Mouse (Mus musculus) MEL-GATA-1-ER (cell line): ENCODE data around the gene Chrng.
A peak's percentile ranks its signal among the peaks of the same experiment; 100 is the strongest.

Experiments
- DNase-seq: peaks from one replicate; pipeline ENCODE4 v3.0.0-alpha.2; 2012; ENCODE audit warnings: low read depth; ENCODE audit errors: extremely low read depth

The Chrng gene

DNA sequence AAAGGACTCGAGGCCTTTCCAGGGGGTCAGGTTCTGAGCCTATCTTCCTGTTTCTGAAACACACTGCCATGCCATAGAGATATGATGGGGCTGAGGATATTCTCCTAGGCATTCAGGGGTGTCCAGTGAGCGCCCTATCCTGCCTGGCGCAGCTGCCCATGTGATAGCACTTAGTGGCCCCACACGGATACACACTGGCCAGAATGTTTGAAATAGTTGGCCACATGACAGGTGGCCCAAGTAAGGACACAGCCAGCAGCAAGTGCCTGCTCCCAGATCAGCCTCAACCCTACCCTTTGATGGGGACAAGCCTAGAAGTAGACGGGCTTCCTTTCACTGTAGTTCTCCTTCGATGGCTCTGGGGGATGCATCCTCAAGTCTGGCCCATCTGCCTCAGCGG, at the start of gene Chrng:
Gene Chrng, plus strand, starts transcription at position 193 of the 400 bp plus-strand sequence.
- DNase-seq = no peak

GRCm38 (mm10) chr1:87155531-87156198, 48.8 kb upstream of the Chrng start:
- DNase-seq = no peak

- DNase-seq = no peak
These were observed 48.3 kb upstream of the Chrng start, which contains the start of gene Ecel1 for GRCm38 (mm10) chr1:87156199-87156587. Gene Ecel1 (minus strand): TSS chr1:87156521.

DNA sequence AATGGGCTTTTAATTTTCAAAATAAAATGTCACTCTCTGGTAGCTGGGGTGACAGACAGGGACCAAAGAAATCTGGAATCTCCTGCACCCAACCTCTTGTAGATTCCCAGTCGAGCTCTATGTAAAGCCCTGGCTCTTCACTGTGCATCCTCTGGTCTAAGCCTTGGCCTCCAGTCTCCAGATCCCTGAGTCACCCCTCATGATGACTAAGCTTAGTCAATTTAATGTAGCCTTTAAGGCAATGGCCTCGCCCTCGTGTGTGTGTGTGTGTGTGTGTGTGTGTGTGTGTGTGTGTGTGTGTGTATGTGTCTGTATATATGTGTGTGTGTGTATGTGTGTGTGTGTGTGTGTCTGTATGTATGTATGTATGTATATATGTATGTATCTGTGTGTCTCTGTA, 45.1 kb upstream of the Chrng start:
- DNase-seq = no peak

DNA sequence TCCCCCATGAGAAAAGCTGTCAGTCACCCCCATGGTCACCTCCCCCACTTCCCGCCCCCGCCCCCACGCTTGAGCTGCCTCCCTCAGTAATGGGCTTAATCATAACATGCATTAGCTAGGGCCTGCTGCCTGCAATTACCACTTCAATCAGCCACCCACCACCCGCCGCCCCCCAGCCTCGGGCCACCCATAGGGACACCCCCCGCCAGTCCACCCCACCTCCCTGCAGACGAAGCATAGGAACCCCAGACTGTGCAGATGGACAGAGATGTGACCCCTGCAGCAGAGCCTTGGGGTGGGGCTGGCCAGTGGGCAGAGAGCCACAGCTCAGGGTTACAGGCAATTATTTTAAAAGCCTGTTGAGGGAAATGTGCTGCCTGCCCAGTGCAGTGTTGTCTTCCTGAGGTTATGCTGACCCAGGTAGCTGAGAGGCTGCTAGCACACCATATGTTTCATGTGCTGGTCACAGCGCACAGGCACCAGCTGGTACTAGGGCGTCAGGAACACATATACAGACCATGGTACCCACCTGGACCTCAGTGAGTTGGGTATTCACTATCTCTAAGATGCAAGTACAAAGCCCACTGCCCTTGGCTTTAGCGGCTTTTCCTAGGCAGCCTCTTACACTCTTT, 40.2 kb upstream of the Chrng start:
- DNase-seq = no peak

DNA sequence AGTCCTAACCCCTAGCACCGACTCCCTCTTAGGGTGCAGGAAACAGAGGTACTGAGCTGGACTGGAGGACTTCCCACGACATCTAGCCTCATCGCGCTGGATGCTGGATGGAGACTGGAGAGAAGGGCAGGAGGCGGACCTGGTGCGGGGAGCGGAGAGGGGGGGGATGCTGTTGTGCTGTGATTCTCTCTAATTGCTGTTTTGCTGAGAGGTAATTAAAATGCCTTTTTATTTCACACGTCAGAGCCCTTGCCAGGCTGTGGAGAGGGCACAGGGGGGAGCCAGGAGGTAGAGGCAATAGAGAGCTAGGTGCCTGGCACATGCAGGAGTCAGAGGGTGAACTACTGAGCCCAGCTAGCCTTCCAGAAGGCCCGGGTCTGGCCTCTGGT, 39.7 kb upstream of the Chrng start:
- DNase-seq = no peak

- DNase-seq = no peak
These were observed 34.0 kb upstream of the Chrng start for GRCm38 (mm10) chr1:87170458-87170857.

DNA sequence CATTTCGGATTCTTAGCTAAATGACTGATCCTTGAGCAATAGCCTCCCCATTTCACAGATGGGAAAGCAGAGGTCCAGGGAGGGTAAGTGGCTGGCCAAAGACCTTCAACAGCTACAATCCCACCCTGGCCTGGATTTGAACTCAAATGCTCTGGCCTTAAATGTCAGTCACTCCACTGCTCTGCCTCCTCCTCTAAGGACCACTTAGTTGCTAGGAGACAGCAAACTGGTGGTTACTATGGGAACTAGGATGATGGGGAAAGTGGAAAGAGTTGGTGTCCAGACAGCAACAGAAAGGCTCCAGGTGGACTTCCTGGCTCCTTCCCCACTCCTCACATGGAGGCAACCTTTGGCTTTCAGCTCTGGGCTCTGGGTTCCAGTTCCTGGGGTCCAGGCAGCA, 33.1 kb upstream of the Chrng start:
- no peak for DNase-seq

DNA sequence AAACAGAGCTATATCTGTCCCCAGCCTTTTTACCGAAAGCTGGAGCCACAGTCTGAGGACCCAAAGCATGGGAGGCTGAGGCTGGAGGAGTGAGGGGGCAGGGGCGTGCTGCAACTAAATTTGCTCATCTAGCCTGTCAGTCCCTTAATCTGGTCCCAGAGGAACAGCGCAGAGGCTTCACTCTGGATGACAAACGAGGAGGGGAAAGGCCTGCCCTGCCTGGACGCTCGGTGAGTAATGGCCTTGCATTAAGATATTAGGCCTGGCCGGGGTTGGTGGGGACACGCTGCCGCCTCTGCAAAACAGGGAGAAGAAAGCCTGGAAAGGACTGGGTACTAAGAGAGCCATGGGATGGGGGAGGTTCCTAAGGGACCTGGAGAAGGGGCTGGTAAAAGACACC, 32.1 kb upstream of the Chrng start:
- DNase-seq = no peak

- peak; percentile 43 for DNase-seq
These were observed 30.2 kb upstream of the Chrng start for GRCm38 (mm10) chr1:87174006-87174955.

DNA sequence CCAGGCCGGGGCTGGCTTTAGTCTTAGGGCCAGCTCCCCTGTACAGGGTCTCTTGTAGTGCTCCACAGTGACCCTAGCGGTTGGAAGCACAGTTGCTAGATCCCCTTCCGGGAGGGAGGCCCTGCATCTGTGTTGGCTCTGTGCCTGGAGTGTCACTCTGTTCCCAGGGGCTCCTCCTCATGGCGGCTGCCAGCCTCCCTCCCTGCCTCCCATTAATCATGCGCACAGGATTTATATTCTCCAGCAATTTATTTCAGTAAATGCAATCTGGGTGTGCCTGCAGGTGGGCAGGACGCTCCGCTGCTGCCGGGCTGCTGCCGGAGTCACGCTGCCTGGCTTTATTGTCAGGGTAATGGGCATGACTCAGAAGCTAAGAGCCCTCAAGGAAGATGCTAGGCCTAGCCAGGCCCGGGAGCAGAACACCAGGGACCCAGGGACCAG, 28.6 kb upstream of the Chrng start:
- DNase-seq = no peak

DNA sequence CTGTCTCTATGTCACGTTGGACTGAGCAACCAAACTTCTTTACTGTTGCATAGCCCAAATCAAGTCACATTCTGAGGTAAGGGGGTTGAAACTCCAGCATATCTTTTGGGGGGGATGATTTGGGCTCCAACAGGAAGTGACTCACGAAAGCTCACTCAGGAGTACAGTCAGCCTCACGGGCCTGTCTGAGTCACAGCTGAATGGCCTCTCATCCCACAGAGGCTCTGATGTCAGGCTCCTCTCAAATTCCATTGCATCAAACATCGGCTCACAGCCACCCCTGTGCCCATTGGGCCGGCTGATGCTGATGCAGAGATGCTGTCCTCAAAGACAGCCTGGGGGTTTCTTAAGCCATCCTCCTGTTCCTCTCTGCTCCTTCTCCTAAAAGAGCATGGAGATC, 23.6 kb upstream of the Chrng start:
- DNase-seq = peak; percentile 14

DNA sequence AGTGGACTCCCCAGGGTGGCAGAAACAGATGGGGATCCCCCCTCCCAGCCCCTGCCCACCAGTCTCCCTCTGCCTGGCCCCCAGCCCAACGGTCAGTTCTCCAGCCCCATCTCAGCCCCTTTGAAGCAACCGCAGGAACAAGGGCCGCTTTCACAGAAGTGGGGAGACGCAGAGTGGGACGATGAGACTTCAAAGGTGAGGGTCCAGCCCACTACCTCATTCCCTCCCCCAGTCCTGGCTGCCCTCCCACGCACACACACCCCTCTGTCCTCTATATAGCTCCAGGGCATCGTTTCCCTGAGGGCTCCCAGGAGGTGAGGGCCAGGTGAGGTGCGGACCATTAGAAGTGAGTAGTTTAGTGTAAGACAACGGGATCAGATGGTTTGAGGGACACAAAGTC, 21.4 kb upstream of the Chrng start, which contains the start of gene Prss56:
Gene Prss56, plus strand, starts transcription at position 301 of the 400 bp plus-strand sequence.
- DNase-seq = no peak

GRCm38 (mm10) chr1:87183998-87184750, 20.3 kb upstream of the Chrng start:
- DNase-seq = no peak

DNA sequence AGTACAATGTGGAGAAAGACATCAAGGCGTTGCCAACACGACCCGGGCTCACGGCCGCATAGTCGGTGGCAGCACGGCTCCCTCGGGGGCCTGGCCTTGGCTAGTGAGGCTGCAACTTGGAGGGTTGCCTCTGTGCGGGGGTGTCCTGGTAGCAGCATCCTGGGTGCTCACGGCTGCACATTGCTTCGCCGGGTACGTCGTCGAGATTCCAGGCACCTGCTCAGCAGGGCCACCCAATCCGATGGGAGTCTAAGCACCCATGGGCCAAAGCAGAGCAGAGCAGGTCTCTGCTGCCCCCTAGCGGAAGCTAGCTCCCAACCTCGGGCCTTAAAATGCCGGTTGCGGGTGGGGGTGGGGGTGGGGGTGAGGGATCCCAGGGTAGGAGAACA, 19.7 kb upstream of the Chrng start:
- DNase-seq = peak; percentile 49

- DNase-seq = no peak
These were observed 18.9 kb upstream of the Chrng start for GRCm38 (mm10) chr1:87185526-87185925.

DNA sequence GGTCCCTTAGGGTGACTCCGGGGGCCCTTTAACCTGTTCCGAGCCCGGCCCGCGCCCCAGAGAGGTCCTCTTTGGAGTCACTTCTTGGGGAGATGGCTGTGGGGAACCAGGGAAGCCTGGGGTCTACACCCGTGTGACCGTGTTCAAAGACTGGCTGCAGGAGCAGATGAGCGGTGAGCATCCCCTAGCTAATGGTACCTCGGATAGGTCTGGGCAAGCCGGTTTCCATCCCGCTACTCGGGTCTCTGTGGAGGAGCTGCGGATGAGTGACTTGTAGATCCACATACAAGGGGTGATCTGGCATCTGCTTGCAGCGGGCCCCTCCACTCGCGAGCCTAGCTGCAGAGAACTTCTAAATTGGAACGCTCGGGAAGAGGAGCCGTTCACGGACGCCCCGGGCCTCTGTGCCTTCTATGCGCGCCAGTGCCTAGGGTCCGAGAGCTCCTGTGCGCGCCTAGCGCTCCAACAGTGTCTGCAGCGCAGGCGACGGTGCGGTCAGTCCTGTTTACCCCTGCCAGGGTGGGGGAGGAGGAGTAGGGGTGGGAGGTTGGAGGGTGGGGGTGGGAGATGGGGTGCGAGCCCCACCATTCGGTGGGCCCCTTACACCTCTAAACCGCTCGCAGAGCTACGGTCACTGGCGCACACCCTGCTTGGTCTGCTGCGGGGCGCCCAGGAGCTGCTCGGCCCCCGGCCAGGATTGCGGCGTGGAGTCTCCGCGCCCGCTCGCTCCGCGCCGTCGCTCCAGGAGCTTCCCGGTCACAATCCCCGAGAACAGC, 18.0 kb upstream of the Chrng start:
- no peak for DNase-seq

DNA sequence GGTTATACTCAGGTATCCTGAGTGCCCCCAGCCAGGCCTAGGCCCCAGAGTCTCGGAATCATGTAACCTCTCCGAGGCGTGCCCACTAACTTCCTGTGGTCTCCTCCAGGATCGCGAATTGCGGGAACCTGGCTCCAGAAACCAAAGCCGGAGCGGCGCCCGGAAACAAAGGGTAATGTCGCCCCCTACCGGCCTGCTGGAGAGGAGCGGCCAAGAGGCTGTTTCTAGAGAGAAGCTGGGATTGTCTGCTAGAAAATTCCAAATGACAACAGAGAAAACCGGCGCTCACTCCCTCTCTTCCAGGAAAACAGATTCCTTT, 17.5 kb upstream of the Chrng start:
- DNase-seq = peak; percentile 21

DNA sequence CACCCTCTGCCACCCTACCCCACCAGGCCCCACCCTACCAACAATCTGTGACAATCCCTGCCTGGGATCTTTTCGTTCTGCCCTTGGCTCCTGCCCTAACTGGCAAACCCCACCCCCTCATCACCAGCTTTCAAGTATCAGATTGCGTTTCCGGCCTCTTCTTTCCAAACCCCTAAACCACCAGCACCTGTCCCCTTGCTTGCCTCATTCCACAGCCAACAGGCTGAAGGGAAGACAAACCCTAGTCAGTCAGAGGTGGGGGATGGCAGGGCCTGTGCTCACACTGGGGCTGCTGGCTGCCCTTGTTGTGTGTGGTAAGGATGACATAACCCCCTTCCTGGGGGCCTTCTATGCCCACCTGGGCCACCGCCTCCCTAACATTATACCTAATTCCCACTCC, 14.0 kb upstream of the Chrng start, which contains the start of gene Chrnd:
Gene Chrnd, plus strand, starts transcription at position 179 of the 400 bp plus-strand sequence.
- DNase-seq = no peak

DNA sequence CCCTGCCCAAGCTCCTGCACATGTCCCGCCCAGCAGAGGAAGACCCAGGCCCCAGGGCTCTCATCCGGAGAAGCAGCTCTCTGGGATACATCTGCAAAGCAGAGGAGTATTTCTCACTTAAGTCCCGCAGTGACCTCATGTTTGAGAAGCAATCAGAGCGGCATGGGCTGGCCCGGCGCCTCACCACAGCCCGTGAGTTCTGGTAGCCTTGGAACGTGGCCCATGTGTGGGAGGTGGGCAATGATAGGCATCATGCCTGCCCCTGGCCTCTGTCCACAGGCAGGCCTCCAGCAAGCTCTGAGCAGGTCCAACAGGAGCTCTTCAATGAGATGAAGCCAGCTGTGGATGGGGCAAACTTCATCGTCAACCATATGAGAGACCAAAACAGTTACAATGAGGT, 7.2 kb upstream of the Chrng start:
- no peak for DNase-seq
